Mouse (Mus musculus): ENCODE measurements around the gene Spint2.

DNA sequence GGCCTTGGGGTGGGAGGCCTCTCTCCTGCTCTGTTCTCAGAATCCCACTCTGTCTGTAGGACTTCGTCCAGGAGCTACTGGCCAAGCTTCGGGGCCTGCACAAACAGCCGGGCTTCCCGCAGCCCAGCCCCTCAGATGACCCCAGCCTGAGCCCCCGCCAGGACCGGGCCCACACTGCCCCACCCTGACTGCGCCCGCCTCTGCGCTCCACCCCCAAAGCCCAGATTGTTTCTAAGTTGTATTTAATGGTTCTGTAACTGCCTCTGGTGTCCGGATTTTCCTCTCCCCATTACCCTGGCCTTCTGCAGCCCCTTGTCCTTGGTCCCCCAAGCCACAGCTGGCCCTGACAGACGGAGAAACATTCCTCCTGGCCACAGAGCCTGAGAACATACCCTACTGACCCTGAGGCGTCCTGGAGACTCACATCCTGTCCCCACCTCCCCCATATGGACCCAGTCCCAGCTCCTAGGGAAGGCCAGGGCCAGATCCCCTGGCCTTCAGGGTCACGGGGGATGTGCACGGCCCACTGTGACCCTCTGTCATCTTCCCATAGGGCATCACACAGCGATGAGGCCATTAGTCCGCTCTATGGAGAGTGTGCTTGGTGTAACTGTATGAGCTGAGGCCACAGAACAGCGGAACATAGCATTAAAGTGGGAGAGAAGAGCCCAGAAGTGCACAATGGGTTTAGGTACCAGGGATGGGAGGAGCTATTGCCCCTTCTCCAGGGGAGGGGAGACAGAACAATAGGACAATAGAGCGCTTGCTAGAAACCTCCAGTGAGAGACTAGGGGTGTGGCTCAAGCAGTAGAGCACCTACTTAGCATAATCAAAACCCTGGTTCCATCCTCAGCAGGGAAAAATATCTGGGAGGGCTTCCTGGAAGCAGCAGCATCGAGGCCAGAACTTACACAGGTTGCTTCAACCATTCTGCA lies 11.7 kb upstream of the Spint2 start:
- no peak for TF ChIP-seq POLR2A (IDR thresholded peaks at IDR 0.05; ENCODE audit: insufficient read length, low read depth)
- no peak for TF ChIP-seq SRF (IDR thresholded peaks at IDR 0.05; ENCODE audit: control insufficient read depth, insufficient read length, low read depth)
- no peak for TF ChIP-seq USF1 (IDR thresholded peaks at IDR 0.05; ENCODE audit: low read depth)
- no peak for TF ChIP-seq REST (IDR thresholded peaks at IDR 0.05; ENCODE audit: insufficient read depth, insufficient read length)
- no peak for TF ChIP-seq MAX (IDR thresholded peaks at IDR 0.05; ENCODE audit: low read depth)
- no peak for TF ChIP-seq E2F4 (IDR thresholded peaks at IDR 0.05; ENCODE audit: insufficient read depth)
- no peak for TF ChIP-seq TCF12 (IDR thresholded peaks at IDR 0.05; ENCODE audit: insufficient read depth, poor library complexity, severe bottlenecking)
- TF ChIP-seq CEBPB (IDR thresholded peaks at IDR 0.05; ENCODE audit: insufficient read depth, poor library complexity, severe bottlenecking): no peak
- no peak for TF ChIP-seq TCF3 (IDR thresholded peaks at IDR 0.05; ENCODE audit: insufficient read length, low read depth)
